Mouse (Mus musculus) limb, embryonic 13.5 days (tissue): ENCODE results near the gene Gmppa. TPM values are rescaled to one million over a fixed set of nuclear protein-coding genes. Genes with fewer than 3 reads are reported as not detected.

ENCODE experiments used
- ATAC-seq: fragments of 200-750 bp; cut with Nextera tagmentation; 2 replicates; pipeline ENCODE4 v1.8.0; 2017; ENCODE audit warnings: low read depth, moderate number of reproducible peaks, moderate TSS enrichment; ENCODE audit not compliant: low FRiP score
- H3K27ac ChIP-seq: fragments of 300-500 bp; sonication (generic); 2 replicates; pipeline ENCODE4 v1.5.1; 2015; ENCODE audit warnings: inconsistent platforms, mild to moderate bottlenecking, moderate library complexity
- H3K27me3 ChIP-seq: fragments of 300-500 bp; sonication (generic); 2 replicates; pipeline ENCODE4 v1.6.1; 2015; ENCODE audit warnings: mild to moderate bottlenecking, inconsistent platforms
- H3K36me3 ChIP-seq: fragments of 300-500 bp; sonication (generic); 2 replicates; pipeline ENCODE4 v1.6.1; 2015; ENCODE audit warnings: inconsistent platforms, mild to moderate bottlenecking, moderate library complexity
- H3K4me1 ChIP-seq: fragments of 300-500 bp; sonication (generic); 2 replicates; pipeline ENCODE4 v1.6.1; 2015; ENCODE audit warnings: inconsistent platforms
- H3K4me2 ChIP-seq: fragments of 300-500 bp; sonication (generic); replicated peaks from 2 replicates; pipeline ENCODE4 v1.6.1; 2015; ENCODE audit warnings: inconsistent platforms, mild to moderate bottlenecking, moderate library complexity
- H3K4me3 ChIP-seq: fragments of 300-500 bp; sonication (generic); 2 replicates; pipeline ENCODE4 v1.5.1; 2015; ENCODE audit warnings: moderate library complexity, mild to moderate bottlenecking, inconsistent platforms
- H3K9ac ChIP-seq: fragments of 300-500 bp; sonication (generic); 2 replicates; pipeline ENCODE4 v1.6.1; 2015; ENCODE audit warnings: mild to moderate bottlenecking, inconsistent platforms
- H3K9me3 ChIP-seq: fragments of 300-500 bp; sonication (generic); 2 replicates; pipeline ENCODE4 v1.6.1; 2016; ENCODE audit warnings: inconsistent platforms
- WGBS: fragments of 180-500 bp; shearing (Covaris S2); methylation state at CpG from one replicate; pipeline ENCODE4 v1.1.7; 2015; 5-methylcytosine and 5-hydroxymethylcytosine counted together
- polyA plus RNA-seq: library from polyadenylated mRNA; unstranded; fragments of >200 nt; fragmentation: Nextera tagmentation; extraction: Ambion mirVana; gene quantifications from 2 replicates; pipeline ENCODE4 v1.2.1, GENCODE M21; 2015

Gene Gmppa
- polyA plus RNA-seq, 1 experiment from 2014 or later: 71.8 TPM

- H3K36me3 ChIP-seq: peaks cover 19% of the 10 kb centered on the region
- no peaks in the 10 kb centered on the region for H3K9me3 ChIP-seq
- H3K4me1 ChIP-seq: peaks cover 21% of the 10 kb centered on the region
- no peak overlapping the region for H3K27ac ChIP-seq
- WGBS: 74% methylated on average over 8 of the region's 9 CpGs
- peaks cover 9% of the 10 kb centered on the region for H3K27me3 ChIP-seq
- H3K4me3 ChIP-seq: no peak overlapping the region
- H3K4me2 ChIP-seq: no peak overlapping the region
- no peak overlapping the region for H3K9ac ChIP-seq
- ATAC-seq: no peak
Observed at GRCm38 (mm10) chr1:75438782-75439181, 3.1 kb downstream of the Gmppa start.

GRCm38 (mm10) chr1:75440661-75441060 lies 4.9 kb downstream of the Gmppa start:
- 94% methylated on average over 7 of the region's 7 CpGs for WGBS
- no peak overlapping the region for H3K4me3 ChIP-seq
- ATAC-seq: no peak

GRCm38 (mm10) chr1:75441471-75441996 lies 5.8 kb downstream of the Gmppa start:
- WGBS: 88% methylated on average over 15 of the region's 15 CpGs
- no peak overlapping the region for H3K9ac ChIP-seq
- H3K27me3 ChIP-seq: peaks cover 36% of the 10 kb centered on the region
- H3K36me3 ChIP-seq: peaks cover 19% of the 10 kb centered on the region
- no peak overlapping the region for H3K27ac ChIP-seq
- H3K4me3 ChIP-seq: no peak overlapping the region
- no peak for ATAC-seq
- H3K4me1 ChIP-seq: peaks cover 36% of the 10 kb centered on the region
- no peak overlapping the region for H3K4me2 ChIP-seq
- H3K9me3 ChIP-seq: no peaks in the 10 kb centered on the region

More at GRCm38 (mm10) chr1:75440661-75441060, 4.9 kb downstream of the Gmppa start:
- no peaks in the 10 kb centered on the region for H3K9me3 ChIP-seq
- no peak overlapping the region for H3K9ac ChIP-seq
- no peak overlapping the region for H3K27ac ChIP-seq
- peaks cover 19% of the 10 kb centered on the region for H3K36me3 ChIP-seq
- peaks cover 27% of the 10 kb centered on the region for H3K27me3 ChIP-seq
- peaks cover 31% of the 10 kb centered on the region for H3K4me1 ChIP-seq
- no peak overlapping the region for H3K4me2 ChIP-seq

- H3K36me3 ChIP-seq: peaks cover 19% of the 10 kb centered on the region
- no peak overlapping the region for H3K27ac ChIP-seq
- H3K4me1 ChIP-seq: peaks cover 36% of the 10 kb centered on the region
- H3K27me3 ChIP-seq: peaks cover 42% of the 10 kb centered on the region
- no peaks in the 10 kb centered on the region for H3K9me3 ChIP-seq
- no peak overlapping the region for H3K4me3 ChIP-seq
- no peak overlapping the region for H3K9ac ChIP-seq
- 82% methylated on average over 9 of the region's 9 CpGs for WGBS
- H3K4me2 ChIP-seq: no peak overlapping the region
- ATAC-seq: no peak
Observed at GRCm38 (mm10) chr1:75442171-75442570, 6.4 kb downstream of the Gmppa start.

- peaks cover 19% of the 10 kb centered on the region for H3K36me3 ChIP-seq
Observed at GRCm38 (mm10) chr1:75442811-75443210, 7.1 kb downstream of the Gmppa start.

GRCm38 (mm10) chr1:75443247-75444024 lies 7.7 kb downstream of the Gmppa start:
- Histone ChIP-seq H3K27me3 (peaks cover 55% of the 10 kb centered on the region), H3K9me3 (no peaks in the 10 kb centered on the region), H3K4me1 (peaks cover 43% of the 10 kb centered on the region), H3K9ac (no peak overlapping the region), H3K4me2 (no peak overlapping the region), H3K4me3 (no peak overlapping the region), H3K36me3 (peaks cover 19% of the 10 kb centered on the region), H3K27ac (no peak overlapping the region)
- no peak for ATAC-seq
- whole genome bisulfite sequencing: 28% methylated on average over 13 of the region's 13 CpGs

More at GRCm38 (mm10) chr1:75442811-75443210, 7.1 kb downstream of the Gmppa start:
- Histone ChIP-seq H3K9me3 (no peaks in the 10 kb centered on the region), H3K4me2 (no peak overlapping the region), H3K9ac (no peak overlapping the region), H3K27me3 (peaks cover 49% of the 10 kb centered on the region), H3K27ac (no peak overlapping the region), H3K4me1 (peaks cover 37% of the 10 kb centered on the region), H3K4me3 (no peak overlapping the region)
- no peak for ATAC-seq
- 54% methylated on average over 8 of the region's 8 CpGs for WGBS

- no peak overlapping the region for H3K27ac ChIP-seq
- 42% methylated on average over 3 of the region's 3 CpGs for WGBS
Observed at GRCm38 (mm10) chr1:75444208-75444607, 8.5 kb downstream of the Gmppa start.

GRCm38 (mm10) chr1:75445141-75445701 lies 9.5 kb downstream of the Gmppa start:
- Histone ChIP-seq H3K4me3 (no peak overlapping the region), H3K9ac (no peak overlapping the region), H3K4me2 (peak overlapping the region; percentile 51; the same call in 1 of the 2 replicates), H3K9me3 (no peaks in the 10 kb centered on the region), H3K27ac (no peak overlapping the region), H3K27me3 (peaks cover 73% of the 10 kb centered on the region), H3K36me3 (peaks cover 19% of the 10 kb centered on the region), H3K4me1 (peaks cover 59% of the 10 kb centered on the region)
- no peak for ATAC-seq
- 6% methylated on average over 9 of the region's 9 CpGs for WGBS

More at GRCm38 (mm10) chr1:75444208-75444607, 8.5 kb downstream of the Gmppa start:
- no peak for ATAC-seq
- Histone ChIP-seq H3K36me3 (peaks cover 19% of the 10 kb centered on the region), H3K9me3 (no peaks in the 10 kb centered on the region), H3K4me3 (no peak overlapping the region), H3K4me2 (no peak overlapping the region), H3K4me1 (peaks cover 49% of the 10 kb centered on the region), H3K27me3 (peaks cover 63% of the 10 kb centered on the region), H3K9ac (no peak overlapping the region)

- no peak for ATAC-seq
- Histone ChIP-seq H3K9ac (peak overlapping the region; percentile 31; the same call in 1 of the 2 replicates), H3K27ac (no peak overlapping the region), H3K4me2 (peak overlapping the region; percentile 51), H3K4me1 (peaks cover 67% of the 10 kb centered on the region), H3K9me3 (no peaks in the 10 kb centered on the region), H3K27me3 (peaks cover 81% of the 10 kb centered on the region), H3K4me3 (peak overlapping the region; percentile 19; the same call in 1 of the 2 replicates), H3K36me3 (peaks cover 12% of the 10 kb centered on the region)
- 1% methylated on average over 22 of the region's 22 CpGs for WGBS
Observed at GRCm38 (mm10) chr1:75445751-75446611, 10.3 kb downstream of the Gmppa start.

GRCm38 (mm10) chr1:75446656-75447055 lies 10.9 kb downstream of the Gmppa start:
- H3K27me3 ChIP-seq: peaks cover 87% of the 10 kb centered on the region

GRCm38 (mm10) chr1:75447265-75448051 lies 11.7 kb downstream of the Gmppa start:
- Histone ChIP-seq H3K4me3 (peak overlapping the region; percentile 10; the same call in 1 of the 2 replicates), H3K9ac (peak overlapping the region; percentile 43; the same call in 1 of the 2 replicates), H3K27ac (no peak overlapping the region; the same call in 1 of the 2 replicates), H3K27me3 (peaks cover 95% of the 10 kb centered on the region), H3K4me1 (peaks cover 67% of the 10 kb centered on the region), H3K36me3 (peaks cover 3% of the 10 kb centered on the region; the same call in 1 of the 2 replicates), H3K9me3 (no peaks in the 10 kb centered on the region), H3K4me2 (peak overlapping the region; percentile 49)
- no peak for ATAC-seq
- 3% methylated on average over 10 of the region's 10 CpGs for WGBS

More at GRCm38 (mm10) chr1:75446656-75447055, 10.9 kb downstream of the Gmppa start:
- no peaks in the 10 kb centered on the region for H3K9me3 ChIP-seq
- peaks cover 10% of the 10 kb centered on the region for H3K36me3 ChIP-seq
- no peak overlapping the region for H3K27ac ChIP-seq
- H3K4me1 ChIP-seq: peaks cover 67% of the 10 kb centered on the region
- no peak overlapping the region; the same call in 1 of the 2 replicates for H3K4me3 ChIP-seq
- no peak overlapping the region; the same call in 1 of the 2 replicates for H3K4me2 ChIP-seq
- H3K9ac ChIP-seq: no peak overlapping the region
- no peak for ATAC-seq
- WGBS: 8% methylated on average over 16 of the region's 20 CpGs
